Mouse (Mus musculus) kidney, adult 8-10 months (tissue): Measurements from ENCODE around the gene Slc24a2.

Experiments
- DNase-seq, 2 experiments: peaks; one replicate each; pipeline ENCODE4 v3.0.0; 2022

The Slc24a2 gene

GRCm38 (mm10) chr4:87115726-87116125 lies 114.6 kb downstream of the Slc24a2 start:
- DNase-seq: no peak

DNA sequence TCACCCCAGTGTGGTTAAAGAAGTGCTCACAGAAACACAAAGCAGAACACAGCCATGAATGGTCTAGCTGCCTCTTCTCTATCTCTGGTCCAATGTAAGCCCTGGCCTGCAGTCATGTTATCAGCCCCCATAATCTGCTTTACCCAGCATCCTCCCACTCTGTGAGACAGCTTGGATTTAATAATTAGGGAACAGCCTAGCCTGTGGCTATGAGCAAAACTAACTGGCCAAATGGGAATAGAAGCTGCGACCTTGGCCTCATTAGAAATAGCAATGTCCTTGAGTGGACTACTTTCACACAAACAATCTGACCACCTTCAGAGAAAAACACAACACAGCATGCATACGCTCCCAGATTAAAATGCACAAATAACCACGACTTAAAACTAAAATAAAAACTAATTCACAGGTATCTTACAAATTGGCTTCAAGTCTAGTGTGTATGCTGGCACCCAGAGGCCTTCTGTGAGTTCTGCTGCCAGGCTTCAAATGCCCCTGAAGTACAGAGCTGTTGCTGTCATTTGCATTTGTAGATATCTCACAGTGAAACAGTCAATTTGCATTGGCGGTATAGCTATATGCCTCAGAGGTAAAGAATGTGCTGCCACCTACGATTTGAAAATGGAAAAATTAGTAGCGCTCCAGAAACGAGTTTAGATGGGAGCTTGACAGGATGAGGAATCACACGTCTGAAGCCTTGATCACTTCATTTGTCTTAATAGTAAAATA lies 120.8 kb downstream of the Slc24a2 start:
- DNase-seq: no peak

GRCm38 (mm10) chr4:87100936-87101335 lies 129.3 kb downstream of the Slc24a2 start:
- no peak for DNase-seq

DNA sequence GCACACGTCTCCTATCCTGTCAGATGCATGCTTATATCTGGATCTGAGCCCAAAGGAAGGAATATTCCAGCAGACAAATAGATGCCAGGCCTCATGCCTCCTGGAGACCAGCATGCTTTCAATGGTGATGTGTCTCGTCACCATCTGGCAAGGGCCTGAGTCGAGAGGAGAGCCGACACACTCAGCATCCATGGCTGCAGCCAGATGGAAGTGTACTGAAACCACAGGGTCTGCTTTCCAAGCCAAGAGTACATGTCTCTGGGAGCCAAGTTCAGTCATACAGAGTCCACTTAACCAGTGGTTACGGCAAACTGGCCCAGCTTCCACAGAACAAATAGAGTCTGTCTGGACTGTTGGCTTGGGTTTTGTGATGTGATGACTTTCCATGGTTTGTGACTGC lies 134.1 kb downstream of the Slc24a2 start:
- DNase-seq: no peak

DNA sequence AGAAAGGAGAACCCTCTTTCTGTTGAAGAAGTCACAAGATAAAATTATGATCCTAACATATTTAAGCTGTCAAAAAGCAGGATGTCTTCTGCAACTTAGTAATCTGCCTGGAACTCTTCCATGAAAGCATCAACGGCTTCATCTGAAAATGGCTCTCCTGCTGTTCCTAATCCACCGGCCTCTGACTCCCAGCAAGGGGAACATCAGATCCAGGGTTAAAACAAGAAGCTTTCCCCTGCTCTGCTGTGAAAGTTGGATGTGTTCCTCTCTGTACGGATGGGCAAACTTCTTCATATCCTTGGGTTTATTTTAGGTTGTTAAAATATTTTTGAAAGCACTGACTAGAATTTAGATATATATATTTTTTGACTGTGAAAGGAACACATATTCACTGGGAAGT lies 136.7 kb downstream of the Slc24a2 start:
- DNase-seq: no peak

DNA sequence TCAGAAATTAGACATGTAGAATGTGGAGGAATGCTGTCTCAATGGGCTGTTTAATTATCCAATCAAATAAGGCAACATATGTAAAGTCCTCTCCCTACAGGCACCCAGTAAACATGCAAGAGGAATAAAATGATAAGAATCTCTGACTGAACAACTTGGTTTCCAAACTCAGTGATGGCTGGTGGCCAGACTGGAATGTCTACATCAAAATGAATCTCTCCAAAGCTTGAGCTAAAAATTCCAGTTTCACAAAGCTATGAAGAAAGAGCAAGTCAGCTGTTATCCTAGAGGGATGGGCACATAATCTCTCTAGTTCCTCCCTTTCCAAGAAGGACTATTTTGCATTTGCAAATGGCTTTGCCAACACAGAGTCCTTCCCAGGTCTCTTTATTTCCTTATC lies 139.4 kb downstream of the Slc24a2 start:
- no peak for DNase-seq

DNA sequence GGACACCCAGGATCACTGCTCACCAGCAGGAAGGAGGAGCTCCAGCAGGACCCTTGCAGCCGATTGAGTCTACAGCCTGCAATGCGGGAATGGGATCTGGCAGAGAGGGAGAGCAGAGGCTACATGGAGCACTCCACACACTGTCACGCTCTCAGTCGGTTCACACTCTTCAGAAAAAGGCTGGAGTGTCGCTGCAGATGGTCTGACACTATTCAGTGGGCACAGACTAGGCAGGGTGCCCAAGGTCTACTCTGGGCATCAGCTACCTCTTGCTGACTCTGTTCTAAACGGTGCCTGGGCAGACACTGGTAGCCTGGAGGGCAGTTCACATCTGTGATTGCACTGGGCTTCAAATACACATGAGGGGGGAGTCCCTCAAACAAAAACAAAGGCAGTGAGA lies 141.6 kb downstream of the Slc24a2 start:
- DNase-seq: no peak

DNA sequence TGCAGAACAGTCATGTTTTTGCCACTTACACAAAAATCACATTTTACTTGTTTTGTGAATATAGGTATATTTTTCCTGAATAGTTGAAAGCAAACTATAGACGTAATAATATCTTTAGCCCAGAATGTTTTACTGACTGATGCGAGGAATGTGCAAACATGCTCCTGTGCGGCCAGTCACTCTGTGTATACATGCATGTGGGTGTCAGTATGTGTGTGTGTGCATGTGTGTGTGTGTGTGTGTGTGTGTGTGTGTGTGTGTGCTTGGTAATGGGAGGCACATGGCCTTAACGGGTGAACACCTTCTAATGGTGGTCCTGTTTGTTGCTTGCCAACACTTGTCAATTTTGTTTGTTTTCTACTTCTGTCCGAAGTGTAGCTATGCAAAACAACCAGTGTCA lies 142.7 kb downstream of the Slc24a2 start:
- DNase-seq: no peak

DNA sequence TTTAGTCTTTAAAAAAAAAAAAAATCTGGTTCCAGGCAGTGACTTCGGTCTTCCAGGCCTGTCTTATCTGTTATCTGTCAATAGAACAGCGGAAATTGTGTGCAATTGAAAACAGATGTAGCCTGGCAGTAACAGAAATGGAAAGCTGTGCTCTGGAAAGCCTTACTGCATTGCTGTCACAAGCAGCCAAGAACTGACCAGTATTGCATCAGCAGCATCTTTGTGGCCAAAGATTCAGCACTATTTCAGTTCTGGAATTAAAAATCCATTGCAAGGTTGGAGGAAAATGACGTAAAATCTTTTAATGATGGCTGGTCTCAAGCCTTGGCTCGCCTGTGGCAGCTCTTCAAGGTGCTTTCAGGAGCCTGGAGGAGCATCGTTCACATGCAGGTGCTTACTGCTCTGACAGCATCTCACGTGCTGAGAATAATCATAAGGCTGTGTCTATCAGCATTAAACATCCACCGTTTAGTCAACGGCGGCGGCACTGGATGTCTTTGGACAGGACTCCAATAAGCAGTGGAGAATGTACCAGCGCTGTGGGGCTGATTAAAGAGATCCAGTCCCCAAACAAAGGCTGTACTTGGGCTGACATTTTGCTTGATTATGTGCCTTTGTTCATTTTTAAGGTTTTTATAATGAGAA lies 143.2 kb downstream of the Slc24a2 start:
- no peak for DNase-seq

- DNase-seq: no peak
Observed at GRCm38 (mm10) chr4:87081321-87081720, 149.0 kb downstream of the Slc24a2 start.

GRCm38 (mm10) chr4:87079305-87079704 lies 151.0 kb downstream of the Slc24a2 start:
- peak in 1 of 2 experiments; percentile 12 for DNase-seq

DNA sequence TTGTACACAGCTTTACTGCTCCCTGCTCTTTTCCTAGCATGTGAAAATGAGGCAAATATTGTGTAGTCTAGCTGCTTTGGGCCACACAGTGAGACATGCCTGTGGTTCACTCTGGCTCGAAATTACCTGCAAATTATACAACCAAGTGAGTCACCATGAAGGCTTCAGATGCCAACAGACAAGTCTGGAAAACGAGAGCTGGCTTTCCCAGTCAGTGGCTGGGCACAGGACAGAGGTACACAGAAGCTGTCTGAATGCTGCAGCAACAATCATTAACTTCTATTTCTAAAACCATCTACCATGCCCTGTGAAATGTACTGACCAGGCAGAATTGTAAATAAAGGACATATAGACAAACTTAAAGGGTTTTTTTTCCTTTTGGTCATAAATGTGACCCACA lies 151.6 kb downstream of the Slc24a2 start:
- DNase-seq: peak; percentile 14 to 57

DNA sequence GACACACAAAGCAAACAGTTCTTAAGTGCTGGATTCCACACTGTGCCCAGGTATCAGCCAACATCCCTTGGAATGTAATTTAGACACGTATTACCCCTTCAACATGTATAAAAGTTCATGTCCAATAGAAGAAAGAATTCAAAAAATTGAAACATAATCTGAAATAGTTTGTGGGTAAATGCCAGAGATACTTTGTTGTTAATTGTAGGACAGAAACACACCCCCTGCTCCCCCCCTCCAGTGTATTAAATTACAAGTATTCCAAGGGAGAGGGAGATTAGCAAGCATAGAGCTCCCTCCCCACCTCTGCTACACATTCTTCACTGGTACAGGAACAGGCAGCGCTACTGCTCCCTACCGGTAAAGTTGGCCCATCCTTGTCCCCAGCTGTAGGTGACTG lies 154.5 kb downstream of the Slc24a2 start:
- no peak for DNase-seq

DNA sequence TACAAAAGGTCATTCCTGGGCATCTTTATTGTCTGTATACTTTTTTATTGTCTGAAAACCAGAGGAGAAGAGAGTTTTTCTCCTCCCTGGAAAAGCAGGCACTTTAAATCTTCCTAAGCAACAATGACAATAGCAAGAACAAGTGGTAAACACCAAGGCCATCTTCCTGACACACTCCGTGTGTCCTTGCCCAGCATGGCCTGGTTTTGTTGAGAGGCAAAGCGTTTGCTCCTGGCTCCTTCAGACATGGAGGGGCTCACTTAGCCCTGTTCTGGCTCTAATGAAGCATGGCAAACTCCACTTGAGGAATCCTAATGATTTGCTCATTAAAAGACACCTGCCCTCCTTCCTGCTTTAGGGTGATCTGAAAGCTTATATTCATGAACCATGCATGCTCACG lies 162.2 kb downstream of the Slc24a2 start:
- no peak for DNase-seq

DNA sequence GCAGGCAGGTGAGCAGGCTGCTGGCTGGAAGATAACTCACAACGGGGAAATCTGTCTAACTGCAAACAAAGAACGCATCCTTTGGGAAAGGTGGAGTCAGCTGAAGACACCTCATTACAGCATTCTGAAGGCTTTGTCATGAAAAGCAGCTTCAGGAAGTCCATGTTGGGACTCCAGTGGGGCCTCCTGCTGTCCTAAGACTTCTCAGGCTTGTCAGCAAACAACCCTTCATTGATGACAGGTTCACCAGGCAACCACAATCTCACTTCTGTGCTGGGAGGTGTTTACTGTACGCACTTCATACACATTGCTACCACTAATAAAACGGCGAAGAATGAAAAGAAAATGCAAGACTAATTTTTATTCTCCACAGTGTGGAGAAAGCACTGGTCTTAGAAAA lies 165.1 kb downstream of the Slc24a2 start:
- no peak for DNase-seq

DNA sequence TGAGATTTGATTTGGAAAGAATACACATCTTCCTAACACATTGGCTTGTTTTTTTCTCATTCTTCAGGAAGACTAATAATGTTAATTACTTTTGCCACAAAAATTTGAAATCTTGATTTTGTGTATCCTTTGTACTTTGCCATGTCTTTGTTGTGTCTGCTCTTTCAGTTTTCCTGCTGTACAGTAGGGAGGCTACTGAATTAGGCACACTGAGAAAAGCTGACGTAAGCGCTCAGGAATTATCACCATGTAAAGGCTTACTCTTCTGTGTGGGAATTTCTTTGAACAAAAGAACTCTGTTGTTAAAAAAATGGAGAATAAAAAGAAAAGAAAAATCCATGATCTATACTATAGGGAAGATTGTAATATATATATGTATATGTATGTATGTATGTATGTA lies 165.7 kb downstream of the Slc24a2 start:
- no peak for DNase-seq

DNA sequence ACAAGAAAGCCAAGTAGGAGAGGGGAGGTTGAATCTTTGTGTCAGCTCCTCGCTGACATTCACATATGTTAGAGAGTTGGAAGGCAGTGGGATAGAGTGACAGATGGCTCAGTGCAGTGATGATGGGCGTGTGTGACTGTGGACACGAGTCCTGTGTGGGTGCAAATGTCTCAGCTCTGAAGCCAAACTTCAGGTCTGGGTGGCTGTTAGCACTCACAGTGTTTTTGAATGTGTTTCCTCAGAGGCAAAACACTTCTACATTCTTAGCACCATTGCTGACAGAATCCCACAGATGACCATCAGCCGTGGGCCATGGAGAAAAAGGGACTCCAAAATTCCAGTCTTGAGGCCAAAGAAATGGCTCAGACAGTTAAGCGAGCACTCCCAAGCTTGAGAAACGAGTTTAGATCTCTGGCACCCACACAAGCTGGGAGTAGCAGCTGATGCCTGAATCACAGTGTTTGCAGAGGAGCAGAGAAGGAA lies 167.5 kb downstream of the Slc24a2 start:
- DNase-seq: no peak

GRCm38 (mm10) chr4:87061696-87062095 lies 168.6 kb downstream of the Slc24a2 start:
- no peak for DNase-seq

- DNase-seq: no peak
Observed at GRCm38 (mm10) chr4:87057572-87057971, 172.7 kb downstream of the Slc24a2 start.

DNA sequence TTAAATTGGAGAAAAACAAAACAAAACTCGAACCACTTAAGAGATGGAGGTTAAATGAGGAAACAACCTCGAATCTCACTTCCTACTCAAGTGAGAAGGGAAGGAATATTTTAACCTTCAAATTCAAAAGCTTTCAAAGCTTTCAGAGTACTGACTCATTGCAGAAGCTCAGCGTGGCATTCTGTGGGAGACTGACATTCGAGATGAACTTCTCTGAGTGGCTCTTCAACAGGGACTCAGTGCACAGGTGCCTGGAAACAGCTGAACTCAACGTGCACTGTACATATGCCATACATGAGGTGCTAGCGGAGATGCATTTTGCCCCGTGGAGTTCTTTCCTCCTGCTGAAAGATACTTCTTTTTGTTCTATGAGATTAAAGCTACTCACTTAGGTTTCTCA lies 174.5 kb downstream of the Slc24a2 start:
- no peak for DNase-seq

- no peak for DNase-seq
Observed at GRCm38 (mm10) chr4:87052881-87053280, 177.4 kb downstream of the Slc24a2 start.

- no peak for DNase-seq
Observed at GRCm38 (mm10) chr4:87049061-87049460, 181.2 kb downstream of the Slc24a2 start.

DNA sequence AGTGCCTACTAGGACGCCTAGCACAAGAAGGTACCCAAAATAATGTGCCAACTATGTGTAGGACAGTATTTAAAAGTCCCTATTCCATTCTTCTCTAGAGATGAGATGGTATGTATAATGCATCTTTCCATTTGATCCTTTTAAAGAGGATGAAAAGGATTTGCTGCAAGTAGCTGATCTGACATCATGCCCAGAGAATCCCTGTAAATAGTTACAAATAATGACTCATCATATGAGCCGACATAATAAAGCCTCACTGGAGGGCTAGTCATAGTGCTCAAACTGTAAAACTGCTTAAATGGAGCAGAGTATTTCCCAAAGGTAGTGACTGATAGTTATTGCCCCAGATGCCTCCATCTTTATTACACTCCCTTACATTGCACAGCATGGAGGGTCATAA lies 183.1 kb downstream of the Slc24a2 start:
- no peak for DNase-seq

DNA sequence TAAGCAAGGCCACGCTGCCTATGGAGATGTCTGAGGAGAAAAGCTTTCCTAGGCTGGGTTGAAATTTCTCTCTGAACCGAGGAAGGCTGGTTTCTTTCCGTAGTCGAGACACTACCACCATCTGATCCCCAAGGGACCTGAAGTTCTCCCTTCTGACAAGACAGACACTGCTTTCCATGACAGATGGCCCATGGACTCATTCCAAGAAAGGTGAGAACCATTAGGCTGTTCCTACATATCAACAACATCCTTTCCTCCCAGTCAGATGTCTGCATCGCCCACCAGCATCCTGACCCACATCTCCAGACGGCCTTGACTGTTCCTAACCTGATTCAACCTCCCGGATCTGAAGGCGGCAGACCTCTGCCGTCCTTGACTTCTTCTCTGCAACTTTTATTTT lies 187.0 kb downstream of the Slc24a2 start:
- no peak for DNase-seq
